Mouse (Mus musculus): ENCODE data around the gene Nprl2. TPM values are rescaled to one million over a fixed set of nuclear protein-coding genes. Genes with fewer than 3 reads are reported as not detected.
A peak's percentile ranks its signal among the peaks of the same experiment; 100 is the strongest.

The Nprl2 gene
- polyA plus RNA-seq (2016; fragmentation: Nextera tagmentation; extraction: Ambion mirVana), result 28.3 and 33.1 TPM in 2 replicates

DNA sequence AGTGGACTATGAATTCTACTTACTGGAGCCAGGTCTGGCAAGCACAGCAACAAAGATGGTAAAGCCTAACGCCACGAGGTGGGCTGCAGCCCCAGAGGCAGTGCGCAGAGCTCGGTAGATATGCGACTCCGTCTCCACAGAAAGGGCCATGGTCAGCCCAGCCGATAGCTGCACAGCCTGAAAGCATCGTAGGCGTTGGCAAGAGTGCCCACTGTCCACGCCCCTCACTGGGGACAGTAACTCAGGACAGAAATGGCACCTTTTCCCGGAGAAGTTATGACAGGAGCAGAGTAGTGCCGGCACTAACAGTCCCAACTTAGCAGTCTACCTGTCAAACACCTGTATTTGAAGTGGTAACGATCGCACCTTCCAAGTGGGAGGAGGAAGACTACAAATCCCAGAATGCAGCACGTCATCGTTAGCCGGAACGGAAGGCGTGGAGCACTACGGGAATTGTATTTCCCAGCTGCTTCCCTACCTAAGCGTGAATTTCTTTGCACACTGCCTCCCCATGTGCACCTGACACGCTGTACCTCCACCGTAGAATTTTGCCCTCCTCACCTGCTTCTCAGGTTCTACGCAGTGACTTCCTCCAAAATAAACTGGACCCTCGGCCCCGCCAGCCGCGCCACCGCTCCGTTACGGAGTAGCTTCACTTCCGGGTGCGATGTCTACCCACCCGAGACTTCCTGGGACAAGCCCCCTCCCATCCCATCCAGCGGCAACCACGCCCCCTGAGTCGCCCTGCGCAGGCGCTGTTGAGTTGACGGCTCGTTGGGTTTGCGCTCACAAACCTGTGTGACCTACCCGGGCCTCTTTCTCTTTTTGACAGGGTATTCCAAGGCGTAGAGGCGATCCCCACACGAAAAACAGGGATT is at the start of gene Nprl2, which contains the start of gene Cyb561d2:
Nprl2 (plus strand) TSS at position 753 of the 878 bp plus-strand sequence.
Cyb561d2 (minus strand) TSS at position 720 of the 878 bp plus-strand sequence.
- Histone ChIP-seq H3K27ac (peak within 1 kb of the TSS; percentile 86), H3K4me1 (peaks cover 46% of the 10 kb centered on the region), H3K27me3 (ENCODE audit: insufficient read depth, poor library complexity, severe bottlenecking) (no peaks in the 10 kb centered on the region), H3K9me3 (no peaks in the 10 kb centered on the region), H3K36me3 (peaks cover 58% of the 10 kb centered on the region), H3K4me3 (peak within 1 kb of the TSS; percentile 78)
- WGBS, result under 1% methylated on average over 46 of the region's 46 CpGs
- peak; percentile 98 for DNase-seq (ENCODE audit: low spot score)

DNA sequence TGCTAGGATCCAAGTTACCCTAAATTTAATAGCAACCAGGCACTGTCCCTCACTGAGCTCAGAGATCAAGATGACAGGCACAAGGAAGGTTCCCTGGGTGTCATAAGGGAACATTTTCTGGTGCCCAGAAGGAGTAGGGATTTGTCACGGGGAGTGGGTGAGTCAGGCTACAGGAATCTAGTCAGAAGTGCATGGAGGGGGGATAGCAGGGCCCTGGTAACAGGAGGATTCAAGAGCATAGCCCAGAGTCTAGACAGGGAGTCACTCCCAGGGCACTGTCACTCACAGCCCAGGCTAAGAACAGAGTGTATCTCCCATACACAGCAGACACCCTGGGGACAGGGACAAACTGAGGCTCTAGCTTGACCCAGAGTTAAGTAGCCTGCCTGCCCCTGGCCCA is 48.5 kb upstream of the Nprl2 start:
- WGBS, result 29% methylated on average over 1 of the region's 1 CpGs
- DNase-seq (ENCODE audit: low spot score), result no peak

GRCm38 (mm10) chr9:107494238-107494637 is 47.8 kb upstream of the Nprl2 start:
- WGBS, result 84% methylated on average over 12 of the region's 12 CpGs
- H3K4me1 ChIP-seq, result peaks cover 46% of the 10 kb centered on the region
- no peaks in the 10 kb centered on the region for H3K9me3 ChIP-seq
- H3K27me3 ChIP-seq (ENCODE audit: insufficient read depth, poor library complexity, severe bottlenecking), result no peaks in the 10 kb centered on the region
- no peak for DNase-seq (ENCODE audit: low spot score)
- H3K36me3 ChIP-seq, result peaks cover 10% of the 10 kb centered on the region; the same call in 1 of the 2 replicates
- H3K4me3 ChIP-seq, result no peak overlapping the region
- peak overlapping the region; percentile 75 for H3K27ac ChIP-seq

More for the DNA sequence above, 48.5 kb upstream of the Nprl2 start:
- no peaks in the 10 kb centered on the region for H3K9me3 ChIP-seq
- peak overlapping the region; percentile 75; the same call in 1 of the 2 replicates for H3K27ac ChIP-seq
- peaks cover 5% of the 10 kb centered on the region; the same call in 1 of the 2 replicates for H3K36me3 ChIP-seq
- no peak overlapping the region for H3K4me3 ChIP-seq
- H3K4me1 ChIP-seq, result peaks cover 46% of the 10 kb centered on the region
- no peaks in the 10 kb centered on the region for H3K27me3 ChIP-seq (ENCODE audit: insufficient read depth, poor library complexity, severe bottlenecking)

DNA sequence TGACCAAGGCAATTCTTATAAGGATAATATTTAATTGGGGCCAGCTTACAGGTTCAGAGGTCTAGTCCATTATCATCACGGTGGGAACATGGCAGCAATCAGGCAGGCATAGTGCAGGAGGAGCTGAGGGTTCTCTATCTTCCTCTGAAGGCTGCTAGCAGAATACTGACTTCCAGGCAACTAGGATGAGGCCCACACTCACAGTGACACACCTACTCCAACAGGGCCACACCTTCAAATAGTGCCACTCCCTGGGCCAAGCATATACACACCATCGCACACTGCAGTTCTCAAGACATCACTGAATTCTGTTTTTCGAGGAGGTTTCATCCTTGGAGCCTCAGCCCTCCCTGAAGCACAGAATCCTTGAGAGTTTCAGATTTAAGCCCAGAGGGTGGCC is 45.7 kb upstream of the Nprl2 start:
- no peak for DNase-seq (ENCODE audit: low spot score)
- Histone ChIP-seq H3K4me1 (peaks cover 56% of the 10 kb centered on the region), H3K4me3 (no peak overlapping the region), H3K9me3 (no peaks in the 10 kb centered on the region), H3K27ac (no peak overlapping the region), H3K36me3 (peaks cover 14% of the 10 kb centered on the region), H3K27me3 (ENCODE audit: insufficient read depth, poor library complexity, severe bottlenecking) (no peaks in the 10 kb centered on the region)
- WGBS, result 78% methylated on average over 3 of the region's 3 CpGs

- DNase-seq (ENCODE audit: low spot score), result no peak
- WGBS, result 59% methylated on average over 3 of the region's 3 CpGs
- Histone ChIP-seq H3K9me3 (no peaks in the 10 kb centered on the region), H3K4me3 (no peak overlapping the region), H3K27me3 (ENCODE audit: insufficient read depth, poor library complexity, severe bottlenecking) (no peaks in the 10 kb centered on the region), H3K27ac (peak overlapping the region; percentile 19; the same call in 1 of the 2 replicates), H3K36me3 (peaks cover 14% of the 10 kb centered on the region), H3K4me1 (peaks cover 43% of the 10 kb centered on the region)
Measured at GRCm38 (mm10) chr9:107500708-107501286, 41.2 kb upstream of the Nprl2 start.

GRCm38 (mm10) chr9:107502131-107502846 is 39.7 kb upstream of the Nprl2 start:
- WGBS, result 87% methylated on average over 12 of the region's 12 CpGs
- Histone ChIP-seq H3K4me3 (no peak overlapping the region), H3K4me1 (peaks cover 49% of the 10 kb centered on the region), H3K36me3 (peaks cover 14% of the 10 kb centered on the region), H3K9me3 (no peaks in the 10 kb centered on the region), H3K27ac (no peak overlapping the region), H3K27me3 (ENCODE audit: insufficient read depth, poor library complexity, severe bottlenecking) (no peaks in the 10 kb centered on the region)
- no peak for DNase-seq (ENCODE audit: low spot score)

DNA sequence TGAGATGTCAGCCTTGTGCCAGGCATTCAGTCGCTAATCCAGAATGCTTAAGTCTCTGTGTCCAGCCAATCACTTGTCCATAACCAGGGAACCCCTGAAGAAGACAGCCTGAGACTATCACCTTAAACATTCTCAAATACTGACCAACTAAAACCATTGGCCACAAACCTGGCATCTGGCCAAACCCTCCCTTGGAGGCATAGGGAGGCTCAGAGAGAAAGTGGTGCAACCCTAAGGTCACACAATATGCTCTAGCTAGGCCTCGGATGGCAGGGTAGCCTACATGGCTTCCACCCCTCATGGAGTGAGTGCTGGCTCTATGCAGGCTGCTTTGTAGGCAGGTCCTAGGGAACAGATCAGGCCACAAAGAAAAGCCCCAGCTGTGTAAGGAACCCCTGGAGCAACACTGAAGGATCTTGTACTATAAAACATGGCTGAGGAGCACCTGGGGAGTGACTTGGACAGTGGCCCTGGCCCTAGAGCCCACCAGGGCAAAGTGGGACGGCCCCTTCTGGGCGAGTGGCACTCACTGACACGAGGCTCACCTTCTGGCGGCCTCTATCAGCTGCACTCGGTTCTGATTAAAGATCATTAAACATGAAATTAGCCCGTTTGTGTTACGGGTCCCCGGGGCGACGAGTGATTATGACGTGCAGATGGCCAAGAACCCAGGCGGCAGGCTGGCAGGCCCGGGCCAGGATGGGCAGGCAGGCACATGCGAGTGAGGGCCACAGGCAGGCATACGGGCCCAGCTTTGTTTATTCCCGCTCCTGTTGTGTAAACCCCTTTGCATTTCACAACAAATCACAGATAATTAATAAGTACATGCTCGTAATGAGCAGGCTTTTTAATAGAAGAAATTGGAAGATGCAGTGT is 37.1 kb upstream of the Nprl2 start:
- no peak for DNase-seq (ENCODE audit: low spot score)
- H3K27ac ChIP-seq, result no peak overlapping the region
- H3K36me3 ChIP-seq, result peaks cover 5% of the 10 kb centered on the region; the same call in 1 of the 2 replicates
- H3K9me3 ChIP-seq, result no peaks in the 10 kb centered on the region
- H3K4me1 ChIP-seq, result peaks cover 59% of the 10 kb centered on the region
- WGBS, result 81% methylated on average over 19 of the region's 19 CpGs
- no peak overlapping the region for H3K4me3 ChIP-seq
- H3K27me3 ChIP-seq (ENCODE audit: insufficient read depth, poor library complexity, severe bottlenecking), result peaks cover 9% of the 10 kb centered on the region; the same call in 1 of the 2 replicates

DNA sequence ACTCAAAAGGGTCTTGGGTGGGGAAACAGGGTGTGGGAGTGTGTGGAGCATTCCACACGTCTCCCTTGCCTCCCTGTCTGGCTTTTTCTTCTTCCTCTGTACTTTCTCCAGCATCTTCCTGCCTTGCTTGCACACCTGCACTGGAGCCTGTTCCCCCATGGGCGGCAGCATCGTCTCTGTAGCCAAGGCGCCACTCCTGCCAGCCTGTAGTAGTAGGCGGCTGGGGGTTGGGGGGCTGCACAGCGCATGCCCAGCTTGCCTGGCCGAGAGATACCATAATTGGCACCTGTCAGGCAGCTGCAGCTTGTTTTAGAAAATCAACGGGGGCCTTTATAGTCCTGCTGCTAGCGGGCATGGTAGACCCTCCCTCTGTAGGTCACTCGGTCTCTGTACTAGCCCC is 33.8 kb upstream of the Nprl2 start:
- peak overlapping the region; percentile 44; the same call in 1 of the 2 replicates for H3K27ac ChIP-seq
- no peak overlapping the region for H3K4me3 ChIP-seq
- H3K36me3 ChIP-seq, result peaks cover 14% of the 10 kb centered on the region; the same call in 1 of the 2 replicates
- H3K9me3 ChIP-seq, result no peaks in the 10 kb centered on the region
- peaks cover 9% of the 10 kb centered on the region; the same call in 1 of the 2 replicates for H3K27me3 ChIP-seq (ENCODE audit: insufficient read depth, poor library complexity, severe bottlenecking)
- H3K4me1 ChIP-seq, result peaks cover 64% of the 10 kb centered on the region
- DNase-seq (ENCODE audit: low spot score), result no peak
- WGBS, result 60% methylated on average over 10 of the region's 10 CpGs

- H3K27me3 ChIP-seq (ENCODE audit: insufficient read depth, poor library complexity, severe bottlenecking), result peaks cover 9% of the 10 kb centered on the region; the same call in 1 of the 2 replicates
- no peak for DNase-seq (ENCODE audit: low spot score)
- peaks cover 17% of the 10 kb centered on the region; the same call in 1 of the 2 replicates for H3K36me3 ChIP-seq
- 80% methylated on average over 14 of the region's 14 CpGs for whole genome bisulfite sequencing
- H3K4me3 ChIP-seq, result no peak overlapping the region
- H3K9me3 ChIP-seq, result no peaks in the 10 kb centered on the region
- peaks cover 52% of the 10 kb centered on the region for H3K4me1 ChIP-seq
- H3K27ac ChIP-seq, result no peak overlapping the region
Measured at GRCm38 (mm10) chr9:107510384-107511100, 31.5 kb upstream of the Nprl2 start.

GRCm38 (mm10) chr9:107511436-107511835 is 30.6 kb upstream of the Nprl2 start:
- H3K36me3 ChIP-seq, result peaks cover 17% of the 10 kb centered on the region; the same call in 1 of the 2 replicates
- H3K4me3 ChIP-seq, result no peak overlapping the region
- H3K4me1 ChIP-seq, result peaks cover 48% of the 10 kb centered on the region
- DNase-seq (ENCODE audit: low spot score), result no peak
- H3K9me3 ChIP-seq, result no peaks in the 10 kb centered on the region
- WGBS, result 56% methylated on average over 8 of the region's 8 CpGs
- H3K27ac ChIP-seq, result peak overlapping the region; percentile 52; the same call in 1 of the 2 replicates
- H3K27me3 ChIP-seq (ENCODE audit: insufficient read depth, poor library complexity, severe bottlenecking), result peaks cover 11% of the 10 kb centered on the region; the same call in 1 of the 2 replicates

DNA sequence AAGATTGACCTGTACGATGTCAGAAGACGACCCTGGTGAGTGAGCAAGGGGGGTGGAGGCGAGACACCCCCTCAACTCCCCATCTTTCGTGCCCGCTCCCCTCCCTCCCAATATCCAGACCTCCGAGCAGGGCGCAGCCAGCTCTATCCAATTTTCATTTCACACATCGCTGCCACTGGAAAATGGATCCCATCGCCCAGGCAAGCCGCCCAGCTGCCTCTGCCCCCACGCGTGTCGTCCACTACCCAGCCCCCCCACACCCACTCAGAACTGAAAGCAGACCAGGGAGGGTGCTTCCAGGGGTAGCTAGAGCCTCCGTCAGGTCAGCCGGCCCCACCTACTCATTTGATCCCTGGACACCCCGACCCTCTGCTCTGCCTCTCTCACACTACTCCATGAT is 29.7 kb upstream of the Nprl2 start:
- H3K9me3 ChIP-seq, result no peaks in the 10 kb centered on the region
- DNase-seq (ENCODE audit: low spot score), result no peak
- H3K27ac ChIP-seq, result no peak overlapping the region
- H3K27me3 ChIP-seq (ENCODE audit: insufficient read depth, poor library complexity, severe bottlenecking), result peaks cover 13% of the 10 kb centered on the region; the same call in 1 of the 2 replicates
- WGBS, result 90% methylated on average over 16 of the region's 16 CpGs
- no peak overlapping the region for H3K4me3 ChIP-seq
- H3K4me1 ChIP-seq, result peaks cover 45% of the 10 kb centered on the region
- H3K36me3 ChIP-seq, result peaks cover 21% of the 10 kb centered on the region; the same call in 1 of the 2 replicates
